Comparison of ENCODE assay signal across 8 mouse cellular contexts in the genomic region with DNA sequence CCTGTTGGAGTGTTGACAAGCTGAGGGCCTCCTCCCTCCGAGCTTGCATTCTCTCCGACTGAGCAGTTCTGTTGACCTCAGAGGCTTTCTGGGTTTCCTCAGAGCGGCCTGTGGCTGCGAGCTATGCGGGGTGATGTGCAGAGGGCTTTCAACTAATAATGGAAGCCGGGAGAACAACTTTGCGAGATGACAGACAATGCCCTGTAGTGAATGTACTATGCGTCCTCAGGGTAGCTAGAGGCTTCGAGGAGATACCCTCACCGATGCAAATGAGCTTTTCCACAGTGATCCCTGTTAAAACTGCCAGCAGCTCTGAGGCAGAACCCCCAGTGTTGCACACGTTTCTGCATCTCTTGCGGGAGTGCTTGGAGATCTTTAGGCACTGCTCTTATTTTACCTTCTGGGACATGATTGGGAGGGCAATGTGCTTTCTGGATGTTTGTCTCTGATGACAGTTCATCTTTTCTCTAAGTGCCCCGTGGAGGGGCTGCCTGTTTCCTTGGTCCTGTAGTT. TPM values are rescaled to one million over a fixed set of nuclear protein-coding genes. Genes with fewer than 3 reads are reported as not detected.
A peak's percentile ranks its signal among the peaks of the same experiment; 100 is the strongest.
DNase-seq lines count a peak whose midpoint lies in the region; ATAC-seq lines count a peak whose summit lies in the region.

No protein-coding gene starts in this region.

- H3K27me3 ChIP-seq in liver, embryonic 13.5 days, result no peaks in the 10 kb centered on the region

- H3K36me3 ChIP-seq in liver, embryonic 13.5 days, result peaks cover 30% of the 10 kb centered on the region

- H3K4me3 ChIP-seq in liver, embryonic 13.5 days (replicated peaks), result peak overlapping the region; percentile 94

- peak overlapping the region; percentile 96 for H3K27ac ChIP-seq in liver, embryonic 13.5 days

- WGBS in liver, embryonic 13.5 days (ENCODE audit: insufficient replicate concordance), result under 1% methylated on average over 13 of the region's 13 CpGs

- peak overlapping the region; percentile 94 for H3K9ac ChIP-seq in liver, embryonic 13.5 days

- ATAC-seq in frontal cortex, adult (ENCODE audit: low TSS enrichment), result peak; percentile 22
- no peak for ATAC-seq in liver, embryonic 13.5 days (ENCODE audit: low read depth)

- peak overlapping the region; percentile 85 for H3K4me2 ChIP-seq in liver, embryonic 13.5 days

- H3K9me3 ChIP-seq in liver, embryonic 13.5 days (replicated peaks), result no peaks in the 10 kb centered on the region

- peaks cover 15% of the 10 kb centered on the region for H3K4me1 ChIP-seq in liver, embryonic 13.5 days (replicated peaks)

- no peak for DNase-seq in frontal cortex, postnatal 36 days (ENCODE audit: low spot score in 2 of 2)
- DNase-seq in urinary bladder, adult 2 months (ENCODE audit: low spot score), result peak; percentile 39
- no peak for DNase-seq in urinary bladder, postnatal 4 days (ENCODE audit: low spot score in 2 of 2)
- no peak for DNase-seq in liver, embryonic 13.5 days
- no peak for DNase-seq in T-cell, adult 2 months (ENCODE audit: low spot score)
- DNase-seq in c-Kit-positive CD71-positive TER-119-positive erythroid progenitor cells, embryonic 14.5 days (ENCODE audit: low spot score), result no peak
- no peak for DNase-seq in cerebellum, postnatal 14 days

RNA-seq across cellular contexts. Expression of a gene that starts 0.5 kb away (rescaled TPM):
- 0.28 and 0.37 TPM in 2 replicates for polyA plus RNA-seq in urinary bladder, adult 2 months (2012; rRNA removed)
- polyA plus RNA-seq in liver, embryonic 13.5 days (2015; fragmentation: Nextera tagmentation; extraction: Ambion mirVana), result not detected in 2 replicates

RNA-seq across cellular contexts. Expression of a gene that starts 0.9 kb away (rescaled TPM):
- 114 and 127 TPM in 2 replicates for polyA plus RNA-seq in urinary bladder, adult 2 months (2012; rRNA removed)
- polyA plus RNA-seq in liver, embryonic 13.5 days (2015; fragmentation: Nextera tagmentation; extraction: Ambion mirVana), result 47.7 and 54.7 TPM in 2 replicates

RNA-seq across cellular contexts. Expression of a gene that starts 9.9 kb away (rescaled TPM):
- 40.9 and 56.9 TPM in 2 replicates for polyA plus RNA-seq in urinary bladder, adult 2 months (2012; rRNA removed)
- polyA plus RNA-seq in liver, embryonic 13.5 days (2015; fragmentation: Nextera tagmentation; extraction: Ambion mirVana), result 3.4 and 4.4 TPM in 2 replicates

RNA-seq across cellular contexts. Expression of a gene that starts 21.1 kb away (rescaled TPM):
- 67.0 and 73.4 TPM in 2 replicates for polyA plus RNA-seq in urinary bladder, adult 2 months (2012; rRNA removed)
- polyA plus RNA-seq in liver, embryonic 13.5 days (2015; fragmentation: Nextera tagmentation; extraction: Ambion mirVana), result 169 and 174 TPM in 2 replicates

RNA-seq across cellular contexts. Expression of a gene that starts 39.5 kb away (rescaled TPM):
- polyA plus RNA-seq in urinary bladder, adult 2 months (2012; rRNA removed), result 29.3 and 37.0 TPM in 2 replicates
- 2.3 and 2.6 TPM in 2 replicates for polyA plus RNA-seq in liver, embryonic 13.5 days (2015; fragmentation: Nextera tagmentation; extraction: Ambion mirVana)
